Mouse (Mus musculus) heart, embryonic 13.5 days (tissue): ENCODE results near the gene Ccdc92. TPM values are rescaled to one million over a fixed set of nuclear protein-coding genes. Genes with fewer than 3 reads are reported as not detected.

Experiments used
- ATAC-seq: fragments of 200-750 bp; cut with Nextera tagmentation; 2 replicates; pipeline ENCODE4 v1.8.0; 2017; ENCODE audit warnings: moderate TSS enrichment; ENCODE audit not compliant: insufficient number of reproducible peaks, low FRiP score, low TSS enrichment; ENCODE audit errors: extremely low read depth
- H3K27ac ChIP-seq: fragments of 300-500 bp; sonication (generic); replicated peaks from 2 replicates; pipeline ENCODE4 v1.5.1; 2015; ENCODE audit warnings: moderate library complexity, mild to moderate bottlenecking, inconsistent platforms
- H3K27me3 ChIP-seq: fragments of 300-500 bp; sonication (generic); replicated peaks from 2 replicates; pipeline ENCODE4 v1.6.1; 2015; ENCODE audit warnings: mild to moderate bottlenecking, inconsistent platforms
- H3K36me3 ChIP-seq: fragments of 300-500 bp; sonication (generic); 2 replicates; pipeline ENCODE4 v1.6.1; 2015; ENCODE audit warnings: mild to moderate bottlenecking, inconsistent platforms
- H3K4me1 ChIP-seq: fragments of 300-500 bp; sonication (generic); 2 replicates; pipeline ENCODE4 v1.6.1; 2015; ENCODE audit warnings: inconsistent platforms
- H3K4me2 ChIP-seq: fragments of 300-500 bp; sonication (generic); 2 replicates; pipeline ENCODE4 v1.6.1; 2015; ENCODE audit warnings: inconsistent platforms, mild to moderate bottlenecking, moderate library complexity
- H3K4me3 ChIP-seq: fragments of 300-500 bp; sonication (generic); 2 replicates; pipeline ENCODE4 v1.5.1; 2015; ENCODE audit warnings: moderate library complexity, mild to moderate bottlenecking, inconsistent platforms
- H3K9ac ChIP-seq: fragments of 300-500 bp; sonication (generic); 2 replicates; pipeline ENCODE4 v1.6.1; 2015; ENCODE audit warnings: inconsistent platforms, mild to moderate bottlenecking, moderate library complexity
- H3K9me3 ChIP-seq: fragments of 300-500 bp; sonication (generic); 2 replicates; pipeline ENCODE4 v1.6.1; 2016; ENCODE audit warnings: inconsistent platforms
- WGBS: fragments of 180-500 bp; shearing (Covaris S2); methylation state at CpG from one replicate; pipeline ENCODE4 v1.1.7; 2015; ENCODE audit warnings: mixed read lengths; 5-methylcytosine and 5-hydroxymethylcytosine counted together
- polyA plus RNA-seq: library from polyadenylated mRNA; unstranded; fragments of >200 nt; fragmentation: Nextera tagmentation; extraction: Ambion mirVana; gene quantifications from 2 replicates; pipeline ENCODE4 v1.2.1, GENCODE M21; 2015

Ccdc92 gene
- polyA plus RNA-seq, 1 experiment from 2014 or later = 4.4 TPM

GRCm38 (mm10) chr5:124830331-124830730, 31.9 kb downstream of the Ccdc92 start:
- peaks cover 95% of the 10 kb centered on the region for H3K27me3 ChIP-seq

GRCm38 (mm10) chr5:124822128-124822894, 39.9 kb downstream of the Ccdc92 start:
- no peak for ATAC-seq

More at GRCm38 (mm10) chr5:124830331-124830730, 31.9 kb downstream of the Ccdc92 start:
- Histone ChIP-seq H3K27ac (no peak overlapping the region), H3K9ac (no peak overlapping the region), H3K4me2 (no peak overlapping the region), H3K9me3 (no peaks in the 10 kb centered on the region), H3K4me1 (no peaks in the 10 kb centered on the region), H3K4me3 (no peak overlapping the region), H3K36me3 (no peaks in the 10 kb centered on the region)
- 85% methylated on average over 12 of the region's 12 CpGs for WGBS
- no peak for ATAC-seq

DNA sequence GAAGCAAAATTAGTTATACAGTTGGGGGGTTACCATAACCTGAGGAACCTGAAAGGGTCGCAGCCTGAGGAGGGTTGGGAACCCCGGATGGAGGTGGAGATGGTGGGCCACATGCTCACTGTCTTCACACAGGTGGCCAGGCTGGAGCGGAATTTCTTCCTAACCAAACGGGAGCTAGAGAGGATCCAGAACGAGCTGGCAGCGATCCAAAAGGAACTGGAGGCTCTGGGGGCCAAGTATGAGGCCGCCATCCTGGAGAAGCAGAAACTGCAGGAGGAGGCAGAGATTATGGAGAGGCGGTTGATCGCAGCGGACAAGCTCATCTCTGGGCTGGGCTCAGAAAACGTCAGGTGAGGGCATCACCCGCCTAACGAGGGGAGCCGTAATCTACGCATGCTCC, 45.2 kb downstream of the Ccdc92 start:
- 70% methylated on average over 15 of the region's 15 CpGs for WGBS
- Histone ChIP-seq H3K4me3 (no peak overlapping the region), H3K4me1 (no peaks in the 10 kb centered on the region), H3K27ac (no peak overlapping the region), H3K36me3 (no peaks in the 10 kb centered on the region), H3K4me2 (no peak overlapping the region), H3K9ac (no peak overlapping the region), H3K27me3 (peaks cover 36% of the 10 kb centered on the region), H3K9me3 (peaks cover 7% of the 10 kb centered on the region; the same call in 1 of the 2 replicates)
- ATAC-seq = no peak

More at GRCm38 (mm10) chr5:124822128-124822894, 39.9 kb downstream of the Ccdc92 start:
- H3K9me3 ChIP-seq = peaks cover 7% of the 10 kb centered on the region; the same call in 1 of the 2 replicates
- H3K9ac ChIP-seq = no peak overlapping the region
- H3K27me3 ChIP-seq = peaks cover 61% of the 10 kb centered on the region
- H3K36me3 ChIP-seq = no peaks in the 10 kb centered on the region
- WGBS = 78% methylated on average over 18 of the region's 18 CpGs
- H3K27ac ChIP-seq = no peak overlapping the region
- no peak overlapping the region for H3K4me2 ChIP-seq
- no peaks in the 10 kb centered on the region for H3K4me1 ChIP-seq
- H3K4me3 ChIP-seq = no peak overlapping the region

DNA sequence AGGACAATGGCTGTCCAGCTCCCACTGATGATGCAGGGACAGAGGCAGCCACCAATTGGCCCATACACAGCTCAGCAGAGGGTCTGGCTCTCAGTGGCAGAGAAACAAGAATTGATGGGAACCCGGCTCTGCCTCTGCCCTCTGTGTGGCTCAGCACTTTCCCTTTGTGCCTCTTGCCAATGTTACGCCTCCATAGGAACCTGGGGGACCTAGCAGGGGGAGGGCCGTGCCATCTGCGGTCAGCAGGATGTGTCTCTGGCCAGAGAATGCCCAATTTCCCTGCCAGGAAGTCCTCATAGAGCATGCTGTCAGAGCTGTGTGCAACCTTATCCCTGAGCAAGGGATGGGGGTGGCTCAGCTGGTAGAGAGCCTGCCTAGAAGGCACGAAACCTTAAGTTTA, 47.4 kb downstream of the Ccdc92 start:
- Histone ChIP-seq H3K27ac (no peak overlapping the region), H3K4me1 (no peaks in the 10 kb centered on the region), H3K9me3 (peaks cover 7% of the 10 kb centered on the region; the same call in 1 of the 2 replicates), H3K4me3 (no peak overlapping the region), H3K27me3 (peaks cover 28% of the 10 kb centered on the region), H3K36me3 (no peaks in the 10 kb centered on the region), H3K9ac (no peak overlapping the region), H3K4me2 (no peak overlapping the region)
- 55% methylated on average over 5 of the region's 5 CpGs for WGBS
- no peak for ATAC-seq

DNA sequence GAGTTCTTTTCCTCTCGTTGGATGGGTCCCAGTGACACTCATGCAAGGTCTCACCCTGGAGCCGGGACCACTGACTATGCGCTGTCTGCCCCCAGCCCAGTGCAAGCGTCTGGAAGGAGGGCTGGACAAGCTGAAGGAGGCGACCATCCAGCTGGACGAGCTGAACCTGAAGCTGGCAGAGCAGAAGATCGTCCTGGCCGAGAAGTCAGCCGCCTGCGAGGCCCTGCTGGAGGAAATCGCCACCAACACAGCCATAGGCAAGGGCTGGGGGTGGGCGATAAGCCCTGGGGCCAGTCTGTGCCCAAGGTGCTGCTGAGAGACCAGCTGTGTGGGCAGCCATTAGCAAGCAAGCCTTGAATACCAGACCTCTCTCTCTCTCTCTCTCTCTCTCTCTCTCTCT, 49.8 kb downstream of the Ccdc92 start:
- no peak for ATAC-seq
- no peak overlapping the region for H3K4me3 ChIP-seq
- no peak overlapping the region for H3K9ac ChIP-seq
- H3K27me3 ChIP-seq = peaks cover 24% of the 10 kb centered on the region
- H3K36me3 ChIP-seq = no peaks in the 10 kb centered on the region
- H3K4me2 ChIP-seq = no peak overlapping the region
- no peaks in the 10 kb centered on the region for H3K9me3 ChIP-seq
- no peak overlapping the region for H3K27ac ChIP-seq
- H3K4me1 ChIP-seq = no peaks in the 10 kb centered on the region
- 62% methylated on average over 12 of the region's 12 CpGs for WGBS

DNA sequence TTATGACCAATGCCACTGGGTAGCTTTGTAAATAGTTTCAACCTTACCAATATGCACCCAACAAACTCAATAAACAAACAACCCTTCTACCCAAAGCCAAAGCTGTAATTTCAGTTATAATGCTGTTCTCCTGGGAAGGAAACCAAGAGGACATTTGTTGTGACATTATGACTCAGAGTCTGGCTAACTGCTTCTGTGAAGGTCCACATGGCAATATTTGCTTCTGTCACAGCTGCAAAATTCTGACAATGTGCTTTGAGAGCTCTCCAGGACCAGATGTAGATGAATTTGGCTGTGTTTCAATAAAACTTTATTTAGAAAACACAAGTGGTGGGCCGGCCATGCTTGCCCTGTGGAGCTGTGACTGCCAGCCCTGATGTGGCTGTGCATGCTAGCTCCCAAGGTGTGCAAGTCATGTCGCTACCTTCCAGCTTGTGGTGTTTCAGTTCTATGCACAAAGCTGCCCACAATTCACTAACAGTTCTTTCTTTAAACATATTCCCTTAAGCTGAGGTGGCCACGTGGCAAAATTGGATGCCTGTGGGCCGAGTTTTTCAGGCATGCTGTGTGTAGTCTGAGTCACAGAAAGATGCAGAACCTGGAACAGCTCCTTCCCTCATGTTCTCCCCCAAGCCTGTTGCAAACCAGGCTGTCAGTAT, 52.4 kb downstream of the Ccdc92 start:
- Histone ChIP-seq H3K4me3 (no peak overlapping the region), H3K27ac (no peak overlapping the region), H3K4me1 (no peaks in the 10 kb centered on the region), H3K27me3 (peaks cover 27% of the 10 kb centered on the region), H3K9me3 (no peaks in the 10 kb centered on the region), H3K36me3 (no peaks in the 10 kb centered on the region), H3K4me2 (no peak overlapping the region), H3K9ac (no peak overlapping the region)
- no peak for ATAC-seq
- WGBS = 70% methylated on average over 4 of the region's 4 CpGs

DNA sequence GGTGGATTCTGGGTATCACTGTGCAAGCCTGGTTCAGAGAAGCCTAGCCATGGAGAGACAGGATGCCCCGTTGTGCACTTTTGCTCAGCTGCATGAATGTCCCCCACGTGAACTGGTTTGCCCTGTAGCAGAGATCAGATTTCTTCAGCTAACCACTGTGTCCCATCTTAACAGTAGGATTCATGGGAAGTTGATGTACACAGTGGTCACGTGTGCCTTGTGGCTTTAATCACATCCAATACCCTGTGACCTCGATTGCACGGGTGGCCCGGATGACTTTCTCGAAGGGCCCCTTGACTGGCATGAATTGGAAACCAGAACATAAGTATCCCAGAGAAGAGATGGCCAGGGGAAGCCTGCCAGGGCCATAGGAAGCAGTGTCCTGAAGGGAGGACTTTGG, 70.1 kb downstream of the Ccdc92 start:
- no peak overlapping the region for H3K9ac ChIP-seq
- no peak overlapping the region for H3K4me3 ChIP-seq
- no peaks in the 10 kb centered on the region for H3K36me3 ChIP-seq
- no peaks in the 10 kb centered on the region; the same call in 1 of the 2 replicates for H3K27me3 ChIP-seq
- 87% methylated on average over 7 of the region's 7 CpGs for WGBS
- no peak overlapping the region for H3K27ac ChIP-seq
- peaks cover 4% of the 10 kb centered on the region; the same call in 1 of the 2 replicates for H3K9me3 ChIP-seq
- ATAC-seq = no peak
- no peak overlapping the region for H3K4me2 ChIP-seq
- no peaks in the 10 kb centered on the region for H3K4me1 ChIP-seq

DNA sequence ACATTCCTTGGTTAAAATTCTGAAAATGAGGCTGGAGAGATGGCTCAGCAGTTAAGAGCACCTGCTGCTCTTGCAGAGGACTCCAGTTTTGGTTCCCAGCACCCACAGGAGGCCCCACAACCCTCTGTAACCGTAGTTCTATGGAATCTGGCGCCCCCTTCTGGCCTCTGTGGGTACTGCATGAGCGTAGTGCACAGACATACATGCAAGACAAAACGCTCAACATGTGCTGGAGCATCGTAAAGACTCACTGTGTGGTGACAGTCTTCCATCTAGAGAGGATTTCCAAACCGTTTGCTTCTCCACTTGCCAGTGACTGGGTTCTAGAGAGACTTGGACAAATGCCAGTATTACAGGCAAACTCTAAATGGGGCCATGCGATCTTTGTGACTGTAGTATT, 76.6 kb downstream of the Ccdc92 start:
- peaks cover 12% of the 10 kb centered on the region for H3K27me3 ChIP-seq
- ATAC-seq = no peak
- WGBS = 74% methylated on average over 7 of the region's 7 CpGs
- no peak overlapping the region for H3K9ac ChIP-seq
- H3K4me3 ChIP-seq = no peak overlapping the region
- H3K27ac ChIP-seq = no peak overlapping the region
- no peaks in the 10 kb centered on the region for H3K4me1 ChIP-seq
- peaks cover 11% of the 10 kb centered on the region for H3K9me3 ChIP-seq
- H3K36me3 ChIP-seq = no peaks in the 10 kb centered on the region
- no peak overlapping the region for H3K4me2 ChIP-seq

Other genes starting within 250 kb of the Ccdc92 start
- gene Atp6v0a2, start 233.8 kb downstream of the Ccdc92 start, polyA plus RNA-seq = 29.5 and 32.6 TPM in 2 replicates
- 0.03 TPM in 1 of 2 replicates, not detected in the other for gene Dnah10, start 137.3 kb downstream of the Ccdc92 start, polyA plus RNA-seq
- 59.2 and 59.8 TPM in 2 replicates for gene Zfp664, start 267 bp upstream of the Ccdc92 start, polyA plus RNA-seq
- 1.1 and 1.6 TPM in 2 replicates for gene Rflna, start 140.8 kb upstream of the Ccdc92 start, polyA plus RNA-seq